Mouse (Mus musculus) heart, postnatal 36 days (tissue): ENCODE measurements at regions not wholly inside any gene's neighbourhood (a gene's known extent, or its start where the extent isn't known, plus 50 kb on each side); places are given as distances from the start of the nearest gene placed in this dataset.

ENCODE experiments used
- DNase-seq, 2 experiments: peaks; one replicate each; pipeline ENCODE4 v3.0.0; 2021 to 2022
- intact Hi-C: fragments of 180-260 bp; cut with DNase I; formaldehyde crosslinking; loops from one replicate; pipeline ENCODE4 v1.15.1; 2025

- DNase-seq: no peak
Observed at GRCm38 (mm10) chr1:55887386-55887785, 481.7 kb downstream of the Plcl1 start.

GRCm38 (mm10) chr1:55888711-55889366, 483.1 kb downstream of the Plcl1 start:
- intact Hi-C loops: loop anchor here (5.0 kb wide), 1 partner anchor 1088 kb away; the partner anchor contains the start of gene Satb2
- no peak for DNase-seq

More at GRCm38 (mm10) chr1:55887386-55887785, 481.7 kb downstream of the Plcl1 start:
- intact Hi-C loops: loop anchor here (2.0 to 5.0 kb wide), 2 partner anchors 1090 to 1317 kb away; partner anchors contain the start of gene Satb2

GRCm38 (mm10) chr1:55890511-55891151, 484.9 kb downstream of the Plcl1 start:
- DNase-seq: no peak
- intact Hi-C loops: loop anchor here (1.0 to 10.0 kb wide), 2 partner anchors 1316 to 1504 kb away; no protein-coding TSS in a partner anchor

- intact Hi-C loops: loop anchor here (10.0 kb wide), 1 partner anchor 1503 kb away; no protein-coding TSS in a partner anchor
- no peak for DNase-seq
Observed at GRCm38 (mm10) chr1:55891894-55892293, 486.2 kb downstream of the Plcl1 start.

- intact Hi-C loops: loop anchor here (10.0 kb wide), 1 partner anchor 1497 kb away; no protein-coding TSS in a partner anchor
- no peak for DNase-seq
Observed at GRCm38 (mm10) chr1:55897572-55897971, 491.9 kb downstream of the Plcl1 start.

- intact Hi-C loops: loop anchor here (10.0 kb wide), 1 partner anchor 1497 kb away; no protein-coding TSS in a partner anchor
- DNase-seq: no peak
Observed at GRCm38 (mm10) chr1:55898031-55898430, 492.3 kb downstream of the Plcl1 start.

- no peak for DNase-seq
- intact Hi-C loops: no loop called here
Observed at GRCm38 (mm10) chr1:55900033-55900432, 494.3 kb downstream of the Plcl1 start.

- intact Hi-C loops: no loop called here
Observed at GRCm38 (mm10) chr1:55903177-55903576, 497.5 kb downstream of the Plcl1 start.

GRCm38 (mm10) chr1:55904571-55904970, 498.9 kb downstream of the Plcl1 start:
- no peak for DNase-seq
- intact Hi-C loops: no loop called here

More at GRCm38 (mm10) chr1:55903177-55903576, 497.5 kb downstream of the Plcl1 start:
- DNase-seq: no peak

GRCm38 (mm10) chr1:55905232-55905631, 499.5 kb downstream of the Plcl1 start:
- no peak for DNase-seq
- intact Hi-C loops: no loop called here

- no peak for DNase-seq
- intact Hi-C loops: no loop called here
Observed at GRCm38 (mm10) chr1:55910024-55910423, 504.3 kb downstream of the Plcl1 start.

- intact Hi-C loops: no loop called here
- no peak for DNase-seq
Observed at GRCm38 (mm10) chr1:55914284-55914683, 508.6 kb downstream of the Plcl1 start.

GRCm38 (mm10) chr1:55915940-55916339, 510.2 kb downstream of the Plcl1 start:
- no peak for DNase-seq
- intact Hi-C loops: no loop called here

GRCm38 (mm10) chr1:55919516-55919915, 513.8 kb downstream of the Plcl1 start:
- no peak for DNase-seq
- intact Hi-C loops: no loop called here

- DNase-seq: no peak
- intact Hi-C loops: no loop called here
Observed at GRCm38 (mm10) chr1:55946786-55947549, 541.2 kb downstream of the Plcl1 start.

GRCm38 (mm10) chr1:55947618-55948283, 542.0 kb downstream of the Plcl1 start:
- intact Hi-C loops: no loop called here
- DNase-seq: no peak

- DNase-seq: no peak
- intact Hi-C loops: loop anchor here (10.0 kb wide), 1 partner anchor 1025 kb away; the partner anchor contains the start of gene Satb2
Observed at GRCm38 (mm10) chr1:55949606-55950005, 543.9 kb downstream of the Plcl1 start.

GRCm38 (mm10) chr1:55957804-55958445, 552.2 kb downstream of the Plcl1 start:
- no peak for DNase-seq
- intact Hi-C loops: loop anchor here (10.0 kb wide), 1 partner anchor 1017 kb away; the partner anchor contains the start of gene Satb2

- intact Hi-C loops: loop anchor here (5.0 kb wide), 1 partner anchor 1247 kb away; no protein-coding TSS in a partner anchor
- DNase-seq: peak; percentile 43 to 65
Observed at GRCm38 (mm10) chr1:55960291-55960690, 554.6 kb downstream of the Plcl1 start.

GRCm38 (mm10) chr1:55963867-55964266, 558.1 kb downstream of the Plcl1 start:
- intact Hi-C loops: loop anchor here (5.0 kb wide), 1 partner anchor 1243 kb away; no protein-coding TSS in a partner anchor
- DNase-seq: no peak
